Mouse (Mus musculus): Measurements from ENCODE around the gene Mrtfb. TPM values are rescaled to one million over a fixed set of nuclear protein-coding genes. Genes with fewer than 3 reads are reported as not detected.

The Mrtfb gene
- total and polyA plus RNA-seq, 3 experiments: 8.3 to 27.1 (median 24.9) TPM

DNA sequence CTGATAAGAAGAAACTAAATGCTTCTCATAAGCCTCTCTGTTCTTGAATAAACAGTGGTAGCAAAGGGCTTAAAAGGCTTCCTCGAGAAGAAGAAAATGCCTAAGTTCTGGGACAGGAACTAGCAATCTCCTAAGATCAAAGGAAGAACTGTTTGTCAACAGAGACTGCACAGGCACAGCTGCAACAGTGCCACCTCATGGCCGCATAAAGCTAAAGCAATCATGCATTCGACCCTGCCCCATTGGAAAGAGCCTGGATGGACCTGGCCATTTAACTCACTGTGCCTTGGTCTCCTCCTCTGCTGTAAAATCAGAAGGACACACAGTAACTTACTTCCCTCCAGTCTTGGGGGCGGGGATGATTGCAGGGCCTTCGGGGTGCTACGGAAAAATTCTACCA, 184.2 kb downstream of the Mrtfb start:
- TF ChIP-seq CTCF (IDR thresholded peaks at IDR 0.05) (peak; percentile 96), POLR2A (IDR thresholded peaks at IDR 0.05; ENCODE audit: insufficient read depth, low read depth, low read length) (no peak), EP300 (IDR thresholded peaks at IDR 0.05; ENCODE audit: insufficient read depth, low read depth, low read length) (0 out of 2 replicates have a peak, but pooled peaks have one; percentile 68)
- no peaks in the 10 kb centered on the region; the same call in 1 of the 2 replicates for H3K4me1 ChIP-seq (ENCODE audit: control insufficient read depth, insufficient read depth, low read length)
- H3K79me2 ChIP-seq (replicated peaks; ENCODE audit: control insufficient read depth, insufficient read depth, low read length): no peaks in the 10 kb centered on the region
- H3K36me3 ChIP-seq (ENCODE audit: control insufficient read depth, insufficient read depth, low read length): no peaks in the 10 kb centered on the region
- H3K9ac ChIP-seq (ENCODE audit: low read depth, low read length): no peak overlapping the region
- no peaks in the 10 kb centered on the region for H3K27me3 ChIP-seq (ENCODE audit: control insufficient read depth, insufficient read depth, low read length)
- 38% methylated on average over 6 of the region's 6 CpGs for WGBS
- no peak overlapping the region for H3K4me3 ChIP-seq
- H3K27ac ChIP-seq: no peak overlapping the region
- intact Hi-C loops (cut with DNase I): loop anchor here (1.0 kb wide), 1 partner anchor 323 kb away; no protein-coding TSS in a partner anchor
- DNase-seq: peak; percentile 56 to 68

DNA sequence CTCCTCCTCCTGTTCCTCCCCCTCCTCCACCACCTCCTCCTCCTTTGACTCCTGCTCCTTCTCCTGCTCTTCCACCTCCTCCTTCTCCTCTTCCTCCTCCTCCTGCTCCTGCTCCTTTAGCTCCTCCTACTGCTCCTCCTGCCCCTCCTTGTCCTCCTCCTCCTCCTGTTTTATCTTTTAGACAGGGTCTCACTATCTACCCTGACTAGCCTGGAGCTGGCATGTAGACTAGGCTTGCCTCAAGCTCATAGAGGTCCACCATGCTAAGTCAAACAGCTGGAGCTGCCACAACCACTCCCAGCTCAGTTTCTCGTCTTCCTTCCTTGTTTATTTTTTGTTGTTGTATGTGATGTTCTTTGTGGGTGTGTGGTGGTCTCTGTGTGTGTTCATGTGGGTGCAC, 187.5 kb downstream of the Mrtfb start:
- TF ChIP-seq CTCF (IDR thresholded peaks at IDR 0.05): no peak
- TF ChIP-seq POLR2A (IDR thresholded peaks at IDR 0.05; ENCODE audit: insufficient read depth, low read depth, low read length): no peak
- no peak for TF ChIP-seq EP300 (IDR thresholded peaks at IDR 0.05; ENCODE audit: insufficient read depth, low read depth, low read length)
- no peaks in the 10 kb centered on the region for H3K79me2 ChIP-seq (replicated peaks; ENCODE audit: control insufficient read depth, insufficient read depth, low read length)
- no peaks in the 10 kb centered on the region for H3K27me3 ChIP-seq (ENCODE audit: control insufficient read depth, insufficient read depth, low read length)
- no peaks in the 10 kb centered on the region for H3K36me3 ChIP-seq (ENCODE audit: control insufficient read depth, insufficient read depth, low read length)
- no peak overlapping the region for H3K4me3 ChIP-seq
- peaks cover 1% of the 10 kb centered on the region; the same call in 1 of the 2 replicates for H3K4me1 ChIP-seq (ENCODE audit: control insufficient read depth, insufficient read depth, low read length)
- H3K9ac ChIP-seq (ENCODE audit: low read depth, low read length): no peak overlapping the region
- WGBS: 66% methylated on average over 1 of the region's 1 CpGs
- DNase-seq: no peak
- intact Hi-C loops (cut with DNase I): no loop called here
- no peak overlapping the region for H3K27ac ChIP-seq

GRCm38 (mm10) chr16:13445461-13445860, 189.2 kb downstream of the Mrtfb start:
- Histone ChIP-seq H3K4me1 (ENCODE audit: control insufficient read depth, insufficient read depth, low read length) (peaks cover 1% of the 10 kb centered on the region; the same call in 1 of the 2 replicates), H3K36me3 (ENCODE audit: control insufficient read depth, insufficient read depth, low read length) (no peaks in the 10 kb centered on the region), H3K27me3 (ENCODE audit: control insufficient read depth, insufficient read depth, low read length) (no peaks in the 10 kb centered on the region), H3K9ac (ENCODE audit: low read depth, low read length) (no peak overlapping the region), H3K4me3 (no peak overlapping the region), H3K27ac (no peak overlapping the region), H3K79me2 (replicated peaks; ENCODE audit: control insufficient read depth, insufficient read depth, low read length) (no peaks in the 10 kb centered on the region)
- 56% methylated on average over 5 of the region's 5 CpGs for WGBS
- no peak for TF ChIP-seq CTCF (IDR thresholded peaks at IDR 0.05)
- no peak for TF ChIP-seq EP300 (IDR thresholded peaks at IDR 0.05; ENCODE audit: insufficient read depth, low read depth, low read length)
- no peak for TF ChIP-seq POLR2A (IDR thresholded peaks at IDR 0.05; ENCODE audit: insufficient read depth, low read depth, low read length)
- intact Hi-C loops (cut with DNase I): loop anchor here (5.0 kb wide), 2 partner anchors 167 to 287 kb away; partner anchors contain the start of gene Pla2g10
- no peak for DNase-seq

GRCm38 (mm10) chr16:13446488-13446887, 190.2 kb downstream of the Mrtfb start:
- peak in 1 of 2 experiments; percentile 39 for DNase-seq
- no peaks in the 10 kb centered on the region for H3K27me3 ChIP-seq (ENCODE audit: control insufficient read depth, insufficient read depth, low read length)
- peak overlapping the region; percentile 79 for H3K4me3 ChIP-seq
- H3K4me1 ChIP-seq (ENCODE audit: control insufficient read depth, insufficient read depth, low read length): peaks cover 1% of the 10 kb centered on the region; the same call in 1 of the 2 replicates
- H3K9ac ChIP-seq (ENCODE audit: low read depth, low read length): peak overlapping the region; percentile 75; the same call in 1 of the 2 replicates
- no peak overlapping the region for H3K27ac ChIP-seq
- no peaks in the 10 kb centered on the region for H3K79me2 ChIP-seq (replicated peaks; ENCODE audit: control insufficient read depth, insufficient read depth, low read length)
- intact Hi-C loops (cut with DNase I): loop anchor here (5.0 kb wide), 2 partner anchors 166 to 286 kb away; partner anchors contain the start of gene Pla2g10
- WGBS: 25% methylated on average over 15 of the region's 15 CpGs
- TF ChIP-seq CTCF (IDR thresholded peaks at IDR 0.05) (peak; percentile 63), EP300 (IDR thresholded peaks at IDR 0.05; ENCODE audit: insufficient read depth, low read depth, low read length) (no peak)
- H3K36me3 ChIP-seq (ENCODE audit: control insufficient read depth, insufficient read depth, low read length): no peaks in the 10 kb centered on the region

GRCm38 (mm10) chr16:13446971-13447283, 190.6 kb downstream of the Mrtfb start:
- Histone ChIP-seq H3K27me3 (ENCODE audit: control insufficient read depth, insufficient read depth, low read length) (no peaks in the 10 kb centered on the region), H3K79me2 (replicated peaks; ENCODE audit: control insufficient read depth, insufficient read depth, low read length) (no peaks in the 10 kb centered on the region), H3K9ac (ENCODE audit: low read depth, low read length) (peak overlapping the region; percentile 75), H3K4me3 (peak overlapping the region; percentile 79), H3K27ac (no peak overlapping the region), H3K4me1 (ENCODE audit: control insufficient read depth, insufficient read depth, low read length) (peaks cover 1% of the 10 kb centered on the region; the same call in 1 of the 2 replicates), H3K36me3 (ENCODE audit: control insufficient read depth, insufficient read depth, low read length) (no peaks in the 10 kb centered on the region)
- no peak for DNase-seq
- no peak for TF ChIP-seq EP300 (IDR thresholded peaks at IDR 0.05; ENCODE audit: insufficient read depth, low read depth, low read length)
- WGBS: 7% methylated on average over 11 of the region's 11 CpGs
- intact Hi-C loops (cut with DNase I): loop anchor here (5.0 kb wide), 2 partner anchors 165 to 285 kb away; partner anchors contain the start of gene Pla2g10

- H3K27ac ChIP-seq: peak overlapping the region; percentile 51
- peak overlapping the region; percentile 75 for H3K9ac ChIP-seq (ENCODE audit: low read depth, low read length)
- H3K36me3 ChIP-seq (ENCODE audit: control insufficient read depth, insufficient read depth, low read length): no peaks in the 10 kb centered on the region
- DNase-seq: peak; percentile 68 to 71
- H3K27me3 ChIP-seq (ENCODE audit: control insufficient read depth, insufficient read depth, low read length): no peaks in the 10 kb centered on the region
- no peak for TF ChIP-seq POLR2A (IDR thresholded peaks at IDR 0.05; ENCODE audit: insufficient read depth, low read depth, low read length)
- no peak for TF ChIP-seq CTCF (IDR thresholded peaks at IDR 0.05)
- no peak for TF ChIP-seq EP300 (IDR thresholded peaks at IDR 0.05; ENCODE audit: insufficient read depth, low read depth, low read length)
- peaks cover 1% of the 10 kb centered on the region; the same call in 1 of the 2 replicates for H3K4me1 ChIP-seq (ENCODE audit: control insufficient read depth, insufficient read depth, low read length)
- intact Hi-C loops (cut with DNase I): loop anchor here (5.0 kb wide), 2 partner anchors 165 to 285 kb away; partner anchors contain the start of gene Pla2g10
- 1% methylated on average over 37 of the region's 43 CpGs for WGBS
- peak overlapping the region; percentile 79 for H3K4me3 ChIP-seq
- H3K79me2 ChIP-seq (replicated peaks; ENCODE audit: control insufficient read depth, insufficient read depth, low read length): no peaks in the 10 kb centered on the region
Measured at GRCm38 (mm10) chr16:13447284-13448050, 191.2 kb downstream of the Mrtfb start.

Data from heart, adult 2 months (tissue).